Mouse (Mus musculus) common myeloid progenitor, adult 5-6 weeks (primary cell): ENCODE measurements around the gene Mrpl28. TPM values are rescaled to one million over a fixed set of nuclear protein-coding genes. Genes with fewer than 3 reads are reported as not detected.

Experiments used
- ATAC-seq: replicated peaks from 2 replicates; pipeline ENCODE4 v1.8.0; 2016; ENCODE audit warnings: low read depth, mild to moderate bottlenecking, moderate TSS enrichment, inconsistent platforms; ENCODE audit not compliant: poor library complexity, severe bottlenecking
- total RNA-seq: library from RNA; stranded (forward); fragments of 200-1000, 187-1606 nt; gene quantifications from 2 replicates; pipeline ENCODE4 v1.2.3, GENCODE M21; 2017

Mrpl28 gene
- total RNA-seq, 1 experiment from 2014 or later = 36.4 TPM

GRCm38 (mm10) chr17:26115205-26115898 lies 7.9 kb upstream of the Mrpl28 start:
- ATAC-seq = no peak

DNA sequence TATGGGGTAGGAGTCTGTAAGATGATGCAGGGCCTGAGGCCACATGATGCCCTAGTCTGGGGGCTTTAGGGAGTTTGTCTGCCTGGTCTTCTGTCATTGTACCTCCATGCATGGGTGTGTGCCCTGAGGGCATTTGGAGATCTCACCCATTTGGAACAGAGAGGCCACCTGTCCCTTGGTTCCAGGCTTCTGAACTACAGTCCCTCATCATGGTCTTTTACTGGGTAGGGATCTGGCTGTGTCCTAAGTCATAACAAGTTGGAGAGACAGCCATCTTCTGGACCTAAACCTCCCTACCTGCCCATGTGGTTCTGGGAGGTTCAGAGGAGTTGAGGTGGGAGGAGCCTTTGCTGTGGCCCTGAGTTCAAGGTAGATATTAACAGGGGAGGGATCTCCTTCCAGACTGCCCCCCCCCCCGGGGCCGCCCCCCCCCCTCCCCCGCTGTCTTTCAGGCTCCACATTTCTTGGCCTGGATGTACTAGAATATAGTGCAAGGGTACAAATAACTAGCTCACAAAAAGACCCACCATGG lies 7.3 kb upstream of the Mrpl28 start:
- ATAC-seq = no peak

- no peak for ATAC-seq
These were observed 6.6 kb upstream of the Mrpl28 start for GRCm38 (mm10) chr17:26116503-26117258.

GRCm38 (mm10) chr17:26119766-26120710 lies 3.3 kb upstream of the Mrpl28 start:
- ATAC-seq = peak; percentile 73

- ATAC-seq = no peak
These were observed 714 bp upstream of the Mrpl28 start for GRCm38 (mm10) chr17:26122431-26123140.

DNA sequence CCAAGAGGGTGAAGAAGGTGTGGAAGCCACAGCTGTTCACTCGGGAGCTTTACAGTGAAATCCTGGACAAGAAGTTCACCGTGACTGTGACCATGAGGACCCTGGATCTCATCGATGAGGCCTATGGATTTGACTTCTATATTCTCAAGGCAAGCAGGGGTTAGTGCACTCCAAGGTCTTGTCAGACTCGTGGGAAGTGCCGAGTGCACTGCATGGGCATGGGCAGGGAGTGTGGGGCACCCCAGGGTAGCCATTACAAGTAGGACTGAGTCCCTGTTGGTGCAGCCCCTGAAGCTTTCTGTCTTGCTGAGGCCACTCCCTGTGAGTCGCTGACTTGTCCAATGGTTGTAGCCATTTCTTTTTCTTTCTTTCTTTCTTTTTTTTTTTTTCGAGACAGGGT lies 1.3 kb downstream of the Mrpl28 start:
- ATAC-seq = no peak

GRCm38 (mm10) chr17:26125226-26125625 lies 1.9 kb downstream of the Mrpl28 start:
- ATAC-seq = no peak

GRCm38 (mm10) chr17:26131062-26131732 lies 7.9 kb downstream of the Mrpl28 start:
- no peak for ATAC-seq

- no peak for ATAC-seq
These were observed 8.9 kb downstream of the Mrpl28 start for GRCm38 (mm10) chr17:26131856-26132853.

GRCm38 (mm10) chr17:26137106-26137750 lies 13.9 kb downstream of the Mrpl28 start:
- no peak for ATAC-seq

DNA sequence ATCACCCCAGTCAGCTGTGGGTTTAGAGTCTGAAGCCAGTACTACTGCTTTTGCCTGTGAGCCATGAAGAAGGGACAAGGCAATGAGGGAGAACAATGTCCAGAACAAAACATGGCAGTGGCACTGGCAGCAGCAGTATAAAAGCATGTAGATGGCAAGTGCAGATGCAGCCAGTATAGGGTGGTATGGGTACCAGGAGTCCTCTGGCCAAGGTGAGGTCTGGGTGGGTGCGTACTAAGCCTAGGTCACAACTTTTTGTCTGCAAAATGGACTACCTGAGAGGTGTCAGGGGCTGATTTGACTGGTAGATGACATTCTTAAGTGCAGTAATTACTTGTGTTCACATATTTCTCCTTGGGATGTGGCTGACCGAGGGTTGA lies 14.4 kb downstream of the Mrpl28 start:
- ATAC-seq = no peak

GRCm38 (mm10) chr17:26138239-26138836 lies 15.0 kb downstream of the Mrpl28 start, which contains the start of gene Axin1:
Gene Axin1 (plus strand): TSS chr17:26138688.
- ATAC-seq = peak; percentile 98

DNA sequence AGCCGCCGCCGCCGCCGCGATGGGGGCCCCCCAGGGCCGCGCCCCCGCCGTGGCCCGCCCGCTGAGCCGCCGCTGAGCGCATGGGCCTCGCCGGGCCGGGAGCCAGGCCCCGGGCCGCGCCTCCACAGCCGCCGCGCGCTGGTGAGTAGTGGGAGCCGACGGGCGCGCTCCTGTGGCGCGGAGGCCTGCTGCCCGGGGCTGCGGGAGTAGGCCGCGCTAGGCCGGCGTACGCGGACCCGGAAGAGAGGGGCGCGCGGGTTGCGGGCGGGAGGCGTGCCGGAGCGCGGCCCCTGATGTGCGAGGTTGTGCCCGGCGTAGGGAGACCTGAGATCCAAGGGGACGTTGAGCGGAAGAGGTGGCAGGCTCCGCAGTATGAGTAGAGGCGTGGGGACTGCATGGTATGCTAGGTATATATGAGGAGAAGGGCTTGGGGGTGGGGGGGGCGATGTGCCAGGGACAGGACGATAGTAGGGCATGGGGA lies 15.6 kb downstream of the Mrpl28 start:
- peak; percentile 12; the same call in 1 of the 2 replicates for ATAC-seq

DNA sequence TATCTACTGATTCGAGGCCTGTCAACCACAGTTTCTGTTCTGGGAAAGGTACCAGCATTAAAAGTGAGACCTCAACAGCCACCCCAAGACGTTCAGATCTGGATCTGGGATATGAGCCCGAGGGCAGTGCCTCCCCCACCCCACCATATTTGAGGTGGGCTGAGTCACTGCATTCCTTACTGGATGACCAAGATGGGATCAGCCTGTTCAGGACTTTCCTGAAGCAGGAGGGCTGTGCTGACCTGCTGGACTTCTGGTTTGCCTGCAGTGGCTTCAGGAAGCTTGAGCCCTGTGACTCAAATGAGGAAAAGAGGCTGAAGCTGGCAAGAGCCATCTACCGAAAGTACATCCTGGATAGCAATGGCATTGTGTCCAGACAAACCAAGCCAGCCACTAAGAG lies 19.5 kb downstream of the Mrpl28 start:
- ATAC-seq = no peak

DNA sequence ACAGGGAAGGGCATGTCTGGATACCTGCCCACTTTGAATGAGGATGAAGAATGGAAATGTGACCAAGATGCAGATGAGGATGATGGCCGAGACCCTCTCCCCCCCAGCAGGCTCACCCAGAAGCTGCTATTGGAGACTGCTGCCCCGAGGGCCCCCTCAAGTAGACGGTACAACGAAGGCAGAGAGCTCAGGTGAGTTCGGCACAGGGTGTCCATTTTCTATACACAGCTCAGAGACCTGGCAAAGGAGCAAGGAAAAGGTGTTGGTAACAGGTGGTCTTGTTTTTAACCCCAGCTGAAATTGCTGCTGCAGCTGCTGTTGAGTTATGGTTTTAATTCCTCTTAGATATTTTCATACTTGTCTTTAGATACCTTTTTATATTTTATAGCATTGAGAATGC lies 20.1 kb downstream of the Mrpl28 start:
- no peak for ATAC-seq

DNA sequence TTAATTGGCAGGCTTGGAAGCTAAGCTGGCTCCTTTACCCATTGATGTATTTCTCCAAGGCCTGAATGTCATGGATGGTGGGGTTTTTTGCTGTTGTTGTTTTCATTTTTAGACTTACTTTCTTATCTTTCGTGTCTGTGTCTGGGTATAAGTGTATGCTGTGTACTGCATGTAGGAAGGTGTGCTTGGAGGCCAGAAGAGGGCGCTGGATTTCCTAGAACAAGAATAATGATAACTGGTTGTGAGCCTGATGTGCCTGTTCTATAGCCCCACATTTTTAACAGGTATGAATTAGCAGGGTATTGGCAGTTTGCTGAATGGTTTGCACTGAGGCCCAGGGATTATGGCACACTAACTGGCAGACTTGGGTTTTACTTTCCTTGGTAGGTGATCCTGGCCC lies 25.8 kb downstream of the Mrpl28 start:
- ATAC-seq = no peak
